Mouse (Mus musculus) stomach, postnatal 0 days (tissue): Measurements from ENCODE around the gene Gria2. TPM values are rescaled to one million over a fixed set of nuclear protein-coding genes. Genes with fewer than 3 reads are reported as not detected.
A peak's percentile ranks its signal among the peaks of the same experiment; 100 is the strongest.

Source experiments
- ATAC-seq: fragments of 200-750 bp; cut with Nextera tagmentation; 2 replicates; pipeline ENCODE4 v1.8.0; 2017; ENCODE audit not compliant: low FRiP score, low TSS enrichment
- DNase-seq: peaks from one replicate; pipeline ENCODE4 v3.0.0-alpha.2; 2016; ENCODE audit warnings: low spot score
- H3K27ac ChIP-seq: fragments of 300-500 bp; sonication (generic); replicated peaks from 2 replicates; pipeline ENCODE4 v1.5.1; 2014; ENCODE audit warnings: mild to moderate bottlenecking, control low read depth
- H3K27me3 ChIP-seq: fragments of 300-500 bp; sonication (generic); 2 replicates; pipeline ENCODE4 v1.6.1; 2014; ENCODE audit warnings: low read length; ENCODE audit not compliant: control insufficient read depth, insufficient read depth
- H3K36me3 ChIP-seq: fragments of 300-500 bp; sonication (generic); 2 replicates; pipeline ENCODE4 v1.6.1; 2014; ENCODE audit warnings: low read length, mixed read lengths; ENCODE audit not compliant: control insufficient read depth, insufficient read depth
- H3K4me1 ChIP-seq: fragments of 300-500 bp; sonication (generic); replicated peaks from 2 replicates; pipeline ENCODE4 v1.6.1; 2014; ENCODE audit warnings: antibody characterized with exemption; ENCODE audit not compliant: control insufficient read depth, insufficient read depth
- H3K4me2 ChIP-seq: fragments of 300-500 bp; sonication (generic); replicated peaks from 2 replicates; pipeline ENCODE4 v1.6.1; 2014; ENCODE audit warnings: low read depth, mild to moderate bottlenecking, control low read depth, moderate library complexity
- H3K4me3 ChIP-seq: fragments of 300-500 bp; sonication (generic); 2 replicates; pipeline ENCODE4 v1.5.1; 2014; ENCODE audit warnings: low read depth, low read length, control low read depth
- H3K9ac ChIP-seq: fragments of 300-500 bp; sonication (generic); 2 replicates; pipeline ENCODE4 v1.6.1; 2014; ENCODE audit warnings: mild to moderate bottlenecking, low read length, control low read depth, mixed read lengths
- H3K9me3 ChIP-seq: fragments of 300-500 bp; sonication (generic); 2 replicates; pipeline ENCODE4 v1.6.1; 2016; ENCODE audit warnings: low read length; ENCODE audit not compliant: control insufficient read depth
- CTCF ChIP-seq: IDR thresholded peaks from 2 replicates; pipeline ENCODE4 v1.5.1; 2016; ENCODE audit warnings: antibody characterized with exemption, low read depth, mild to moderate bottlenecking, moderate library complexity
- EP300 ChIP-seq: optimal IDR thresholded peaks from 2 replicates; pipeline ENCODE3; 2016; ENCODE audit warnings: antibody characterized with exemption
- WGBS: fragments of 180-500 bp; shearing (Covaris S2); extraction: QIAGEN DNeasy Blood & Tissue Kit; methylation state at CpG from one replicate; pipeline ENCODE4 v1.1.7; 2014; 5-methylcytosine and 5-hydroxymethylcytosine counted together
- polyA plus RNA-seq: library from polyadenylated mRNA; unstranded; fragments of >200 nt; fragmentation: Nextera tagmentation; extraction: Ambion mirVana; gene quantifications from 2 replicates; pipeline ENCODE4 v1.2.1, GENCODE M21; 2015

Gene Gria2
- polyA plus RNA-seq, 1 experiment from 2014 or later: 0.96 TPM

GRCm38 (mm10) chr3:80787116-80787744, 15.4 kb downstream of the Gria2 start:
- ATAC-seq (no peak), DNase-seq (no peak)
- Histone ChIP-seq H3K4me1 (no peaks in the 10 kb centered on the region), H3K27me3 (no peaks in the 10 kb centered on the region), H3K9me3 (no peaks in the 10 kb centered on the region), H3K4me3 (no peak overlapping the region), H3K27ac (no peak overlapping the region), H3K4me2 (no peak overlapping the region), H3K9ac (no peak overlapping the region), H3K36me3 (no peaks in the 10 kb centered on the region)
- TF ChIP-seq CTCF: no peak
- no peak for TF ChIP-seq EP300
- WGBS: 72% methylated on average over 3 of the region's 3 CpGs

- ATAC-seq (no peak), DNase-seq (no peak)
- no peak overlapping the region for H3K27ac ChIP-seq
- no peak overlapping the region for H3K4me2 ChIP-seq
- H3K4me3 ChIP-seq: no peak overlapping the region
- H3K4me1 ChIP-seq: no peaks in the 10 kb centered on the region
- H3K9ac ChIP-seq: no peak overlapping the region
- H3K27me3 ChIP-seq: no peaks in the 10 kb centered on the region
- no peaks in the 10 kb centered on the region for H3K9me3 ChIP-seq
- TF ChIP-seq EP300: peak; percentile 1
- TF ChIP-seq CTCF: no peak
- no peaks in the 10 kb centered on the region for H3K36me3 ChIP-seq
These were observed 21.5 kb downstream of the Gria2 start for GRCm38 (mm10) chr3:80781144-80781530.

- H3K9ac ChIP-seq: no peak overlapping the region
- no peaks in the 10 kb centered on the region for H3K4me1 ChIP-seq
- H3K4me2 ChIP-seq: no peak overlapping the region
- 48% methylated on average over 4 of the region's 4 CpGs for WGBS
- no peak overlapping the region for H3K27ac ChIP-seq
- no peak for TF ChIP-seq CTCF
- peak; percentile 30 for TF ChIP-seq EP300
- no peak for DNase-seq
- H3K27me3 ChIP-seq: no peaks in the 10 kb centered on the region
- H3K36me3 ChIP-seq: no peaks in the 10 kb centered on the region
- no peak overlapping the region for H3K4me3 ChIP-seq
- ATAC-seq: no peak; the same call in 1 of the 2 replicates
- no peaks in the 10 kb centered on the region for H3K9me3 ChIP-seq
These were observed 22.1 kb downstream of the Gria2 start for GRCm38 (mm10) chr3:80780383-80781143.

GRCm38 (mm10) chr3:80776628-80777027, 26.0 kb downstream of the Gria2 start:
- DNase-seq (no peak), ATAC-seq (no peak)
- no peaks in the 10 kb centered on the region for H3K9me3 ChIP-seq
- TF ChIP-seq EP300 (no peak), CTCF (no peak)
- no peaks in the 10 kb centered on the region for H3K4me1 ChIP-seq
- H3K9ac ChIP-seq: no peak overlapping the region
- H3K4me3 ChIP-seq: no peak overlapping the region
- H3K36me3 ChIP-seq: no peaks in the 10 kb centered on the region
- WGBS: 68% methylated on average over 2 of the region's 2 CpGs
- no peak overlapping the region for H3K27ac ChIP-seq
- no peaks in the 10 kb centered on the region for H3K27me3 ChIP-seq
- no peak overlapping the region for H3K4me2 ChIP-seq

- ATAC-seq (no peak), DNase-seq (no peak)
- Histone ChIP-seq H3K36me3 (no peaks in the 10 kb centered on the region), H3K4me1 (no peaks in the 10 kb centered on the region), H3K27me3 (no peaks in the 10 kb centered on the region), H3K4me3 (no peak overlapping the region), H3K4me2 (no peak overlapping the region), H3K9me3 (no peaks in the 10 kb centered on the region), H3K27ac (no peak overlapping the region), H3K9ac (no peak overlapping the region)
- 67% methylated on average over 4 of the region's 4 CpGs for WGBS
- no peak for TF ChIP-seq CTCF
- TF ChIP-seq EP300: no peak
These were observed 26.7 kb downstream of the Gria2 start for GRCm38 (mm10) chr3:80775971-80776370.

GRCm38 (mm10) chr3:80774005-80774764, 28.4 kb downstream of the Gria2 start:
- no peaks in the 10 kb centered on the region for H3K36me3 ChIP-seq
- no peaks in the 10 kb centered on the region for H3K4me1 ChIP-seq
- DNase-seq (no peak), ATAC-seq (no peak)
- no peak overlapping the region for H3K9ac ChIP-seq
- no peak overlapping the region for H3K4me2 ChIP-seq
- no peaks in the 10 kb centered on the region for H3K27me3 ChIP-seq
- H3K9me3 ChIP-seq: no peaks in the 10 kb centered on the region
- no peak overlapping the region for H3K27ac ChIP-seq
- no peak overlapping the region for H3K4me3 ChIP-seq
- no peak for TF ChIP-seq EP300
- WGBS: 58% methylated on average over 4 of the region's 4 CpGs
